In the genomic region with DNA sequence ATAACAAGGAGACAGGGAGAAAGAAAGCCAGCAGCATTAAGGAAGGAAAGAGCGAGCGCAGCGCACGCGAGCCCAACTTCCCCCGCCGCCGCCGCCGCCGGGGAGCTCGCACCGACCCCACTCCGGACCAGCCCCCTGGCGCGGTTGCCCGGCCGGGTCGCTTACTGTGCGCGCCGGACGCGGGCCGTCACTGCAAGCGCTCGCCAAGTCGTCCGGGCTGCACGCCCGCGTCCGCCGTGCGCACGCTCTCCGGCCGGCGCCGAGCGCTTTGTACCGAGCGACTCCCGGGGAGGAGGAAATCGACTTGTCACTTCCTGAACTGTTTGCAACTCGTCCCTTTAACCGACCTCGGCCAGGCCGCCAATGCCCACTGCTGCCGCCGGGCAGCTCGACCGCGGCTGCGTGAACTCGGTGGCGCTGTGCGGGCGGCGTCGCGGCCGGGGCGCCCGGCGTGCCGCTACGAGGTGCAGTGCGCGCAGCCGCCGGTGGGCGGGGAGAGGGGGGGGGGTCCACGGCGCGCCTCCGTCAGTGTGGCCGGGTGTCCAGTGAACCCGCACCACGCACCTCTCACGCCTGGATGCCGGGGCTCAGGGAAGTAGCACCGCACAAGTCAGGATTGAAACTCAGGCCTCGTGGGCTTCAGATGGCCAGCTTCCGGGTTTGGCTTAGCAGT, we compare ENCODE assay signal across 8 mouse cellular contexts. TPM values are rescaled to one million over a fixed set of nuclear protein-coding genes. Genes with fewer than 3 reads are reported as not detected.
DNase-seq lines count a peak whose midpoint lies in the region; ATAC-seq and TF ChIP-seq lines count a peak whose summit lies in the region.

Gene Fam53b (minus strand): TSS at position 471 of the 673 bp plus-strand sequence.

- DNase-seq in Muller cell, postnatal 12 days (ENCODE audit: inconsistent ontology term): peak; percentile 81
- peak; percentile 87 to 89 for DNase-seq in cerebellum, adult 2 months
- DNase-seq in forebrain, postnatal 0 days: peak; percentile 69
- peak; percentile 65 to 71 for DNase-seq in layer of hippocampus, postnatal 14 days (ENCODE audit: low spot score in 2 of 2)
- DNase-seq in lung, postnatal 25 days (ENCODE audit: low spot score): peak; percentile 79
- peak; percentile 68 for DNase-seq in retina, postnatal 7 days (ENCODE audit: low read depth, low spot score)
- peak; percentile 67 for DNase-seq in urinary bladder, postnatal 14 days (ENCODE audit: low spot score)

- no peak for TF ChIP-seq CTCF in cerebellum, adult 2 months (IDR thresholded peaks at IDR 0.05; ENCODE audit: borderline replicate concordance, insufficient read depth, low read depth, low read length)
- TF ChIP-seq CTCF in forebrain, postnatal 0 days (IDR thresholded peaks at IDR 0.05; ENCODE audit: low read depth): peak; percentile 39

- peak within 1 kb of the TSS; percentile 74 for H3K4me3 ChIP-seq in cerebellum, adult 2 months (replicated peaks; ENCODE audit: insufficient read depth, low read depth, low read length)
- H3K4me3 ChIP-seq in forebrain, postnatal 0 days (ENCODE audit: low read depth, low read length): peak within 1 kb of the TSS; percentile 69

- TF ChIP-seq POLR2A in cerebellum, adult 2 months (IDR thresholded peaks at IDR 0.05; ENCODE audit: borderline replicate concordance, insufficient read depth, low read length): peak; percentile 68

- peak within 1 kb of the TSS; percentile 93 for H3K27ac ChIP-seq in cerebellum, adult 2 months (ENCODE audit: insufficient read depth, low read length)
- H3K27ac ChIP-seq in forebrain, postnatal 0 days (ENCODE audit: low read depth, low read length): peak within 1 kb of the TSS; percentile 80

- WGBS in cerebellum, adult 2 months: under 1% methylated on average over 84 of the region's 85 CpGs
- 1% methylated on average over 78 of the region's 85 CpGs for WGBS in forebrain, postnatal 0 days

- H3K9ac ChIP-seq in forebrain, postnatal 0 days: peak within 1 kb of the TSS; percentile 59

- ATAC-seq in forebrain, postnatal 0 days: peak; percentile 75
- ATAC-seq in hematopoietic stem cell, adult 5-6 weeks (replicated peaks in 1 of 2; ENCODE audit: insufficient read depth in 1 of 2, low FRiP score in 2 of 2, low TSS enrichment in 1 of 2, low read depth in 1 of 2, poor library complexity in 2 of 2, severe bottlenecking in 2 of 2): peak; percentile 5 to 38; a peak in 1 of 4 replicates

- H3K9me3 ChIP-seq in forebrain, postnatal 0 days (ENCODE audit: low read length): no peaks in the 10 kb centered on the region

- H3K27me3 ChIP-seq in cerebellum, adult 2 months (ENCODE audit: control insufficient read depth, insufficient read depth, low read length): no peaks in the 10 kb centered on the region
- no peaks in the 10 kb centered on the region for H3K27me3 ChIP-seq in forebrain, postnatal 0 days (ENCODE audit: insufficient read depth, low read length)

- peak within 1 kb of the TSS; percentile 90 for H3K4me2 ChIP-seq in forebrain, postnatal 0 days (ENCODE audit: low read depth)

- peaks cover 12% of the 10 kb centered on the region; the same call in 1 of the 2 replicates for H3K4me1 ChIP-seq in cerebellum, adult 2 months (ENCODE audit: control insufficient read depth, insufficient read depth, low read length)
- H3K4me1 ChIP-seq in forebrain, postnatal 0 days (ENCODE audit: insufficient read depth): peaks cover 8% of the 10 kb centered on the region; the same call in 1 of the 2 replicates

- H3K36me3 ChIP-seq in forebrain, postnatal 0 days (ENCODE audit: insufficient read depth): no peaks in the 10 kb centered on the region

RNA-seq across cellular contexts. Expression of gene Fam53b, which starts in this region (rescaled TPM):
- 37.3 and 37.8 TPM in 2 replicates for polyA plus RNA-seq in cerebellum, adult 2 months (2012; rRNA removed)
- total RNA-seq in forebrain, postnatal 0 days (2014; rRNA removed): 5.6 and 15.4 TPM in 2 replicates
- 5.6 and 5.8 TPM in 2 replicates for polyA plus RNA-seq in forebrain, postnatal 0 days (2015; fragmentation: Nextera tagmentation; extraction: Ambion mirVana)
- total RNA-seq in hematopoietic stem cell, adult 5-6 weeks (2017): 12.9 and 15.6 TPM in 2 replicates
- total RNA-seq in layer of hippocampus, postnatal 14 days (2021): 10 to 100 TPM; 26.4 to 27.2 TPM

Comparison
In these comparisons a context has a peak if more than half of its experiments do, and no peak if none do; other contexts are left out.
1. Peak in every context shown above with its lines: DNase-seq, ATAC-seq, H3K4me3 ChIP-seq and H3K27ac ChIP-seq.